Mouse (Mus musculus) WW6 (cell line): ENCODE data around the gene Fam20b.

Source experiments
- DNase-seq: peaks from one replicate; pipeline ENCODE4 v3.0.0-alpha.2; 2013; ENCODE audit warnings: low read depth, low spot score

Gene Fam20b

GRCm38 (mm10) chr1:156727234-156728108, 8.6 kb upstream of the Fam20b start:
- DNase-seq: no peak

- DNase-seq: no peak
These were observed 3.2 kb upstream of the Fam20b start for GRCm38 (mm10) chr1:156722089-156722488.

GRCm38 (mm10) chr1:156720046-156720445, 1.2 kb upstream of the Fam20b start:
- DNase-seq: no peak

- no peak for DNase-seq
These were observed 468 bp downstream of the Fam20b start for GRCm38 (mm10) chr1:156718286-156718949.

- no peak for DNase-seq
These were observed 1.1 kb downstream of the Fam20b start for GRCm38 (mm10) chr1:156717751-156718285.

- no peak for DNase-seq
These were observed 2.2 kb downstream of the Fam20b start for GRCm38 (mm10) chr1:156716681-156717080.

GRCm38 (mm10) chr1:156710472-156711098, 8.3 kb downstream of the Fam20b start:
- no peak for DNase-seq

GRCm38 (mm10) chr1:156708672-156709071, 10.2 kb downstream of the Fam20b start:
- no peak for DNase-seq

GRCm38 (mm10) chr1:156705696-156706285, 13.1 kb downstream of the Fam20b start:
- DNase-seq: no peak

GRCm38 (mm10) chr1:156703444-156703843, 15.4 kb downstream of the Fam20b start:
- no peak for DNase-seq

GRCm38 (mm10) chr1:156702151-156702550, 16.7 kb downstream of the Fam20b start:
- DNase-seq: no peak

- no peak for DNase-seq
These were observed 32.7 kb downstream of the Fam20b start for GRCm38 (mm10) chr1:156686025-156686661.

GRCm38 (mm10) chr1:156679599-156679998, 39.3 kb downstream of the Fam20b start:
- no peak for DNase-seq

- no peak for DNase-seq
These were observed 41.7 kb downstream of the Fam20b start for GRCm38 (mm10) chr1:156677230-156677629.

- DNase-seq: no peak
These were observed 42.3 kb downstream of the Fam20b start for GRCm38 (mm10) chr1:156676596-156676995.

GRCm38 (mm10) chr1:156676171-156676570, 42.7 kb downstream of the Fam20b start:
- DNase-seq: peak; percentile 64

- no peak for DNase-seq
These were observed 44.5 kb downstream of the Fam20b start, which contains the start of gene Tor3a for GRCm38 (mm10) chr1:156674195-156675000. Tor3a (minus strand) TSS chr1:156674356.

- no peak for DNase-seq
These were observed 45.3 kb downstream of the Fam20b start for GRCm38 (mm10) chr1:156673476-156674194.

- DNase-seq: no peak
These were observed 46.0 kb downstream of the Fam20b start for GRCm38 (mm10) chr1:156672720-156673475.
